Mouse (Mus musculus): ENCODE data around the gene Hip1r.

- TF ChIP-seq POLR2A (IDR thresholded peaks at IDR 0.05; ENCODE audit: extremely low read depth, insufficient read depth, low read length) (no peak), CTCF (IDR thresholded peaks at IDR 0.05; ENCODE audit: low read depth, low read length) (no peak)
Observed at GRCm38 (mm10) chr5:124016291-124016821, 42.9 kb downstream of the Hip1r start.

Data from liver, adult 2 months (tissue).